Mouse (Mus musculus): ENCODE results near the gene Hacd2. TPM values are rescaled to one million over a fixed set of nuclear protein-coding genes. Genes with fewer than 3 reads are reported as not detected.

Gene Hacd2
- total and polyA plus RNA-seq, 3 experiments = 30.1 to 135 (median 50.3) TPM

DNA sequence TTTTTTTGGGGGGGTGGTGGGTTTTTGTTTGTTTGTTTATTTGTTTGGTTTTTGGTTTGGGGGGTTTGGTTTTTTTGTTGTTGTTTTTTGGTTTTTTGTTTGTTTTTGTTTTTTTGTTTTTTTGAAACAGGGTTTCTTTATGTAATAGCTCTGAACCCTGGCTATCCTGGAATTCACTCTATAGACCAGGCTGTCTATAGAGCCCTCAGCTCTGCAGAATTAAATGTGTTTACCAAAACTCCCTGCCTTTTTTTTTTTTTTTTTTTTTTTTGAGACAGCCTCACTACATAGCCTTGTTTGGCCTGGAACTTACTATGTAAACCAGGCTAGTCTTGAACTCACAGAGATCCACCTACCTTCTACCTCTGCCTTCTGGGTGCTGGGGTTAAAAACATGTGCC is 71.3 kb downstream of the Hacd2 start:
- H3K9me3 ChIP-seq (replicated peaks; ENCODE audit: low read length) = no peaks in the 10 kb centered on the region
- H3K36me3 ChIP-seq (replicated peaks in 1 of 2; ENCODE audit: control insufficient read depth in 1 of 2, insufficient read depth in 1 of 2, low read length in 1 of 2) = peaks cover 17 to 79% of the 10 kb centered on the region in 2 experiments
- no peak overlapping the region for H3K27ac ChIP-seq (ENCODE audit: insufficient read depth, low read depth)
- H3K4me3 ChIP-seq (replicated peaks in 1 of 3; ENCODE audit: low read depth in 2 of 3, low read length in 2 of 3, poor library complexity in 1 of 3) = no peak overlapping the region
- in situ Hi-C loops (cut with MboI; ENCODE audit: low pct_ligation_motif_present, low pct_unique_long_range_greater_than_20kb, low sequenced_read_pairs) = no loop called here
- no peak for DNase-seq (ENCODE audit: extremely low read depth)
- H3K4me2 ChIP-seq (ENCODE audit: insufficient read depth, low read depth, poor library complexity, severe bottlenecking) = no peak overlapping the region
- dilution Hi-C loops (cut with MboI; ENCODE audit: extremely low pct_ligation_motif_present, extremely low pct_unique_long_range_greater_than_20kb, low sequenced_read_pairs) = no loop called here
- no peak overlapping the region for H3K9ac ChIP-seq (ENCODE audit: insufficient read depth, low read depth)
- no peaks in the 10 kb centered on the region for H3K27me3 ChIP-seq (replicated peaks)
- H3K79me2 ChIP-seq (replicated peaks; ENCODE audit: control insufficient read depth, extremely low read depth, insufficient read depth, poor library complexity, severe bottlenecking) = no peaks in the 10 kb centered on the region
- H3K4me1 ChIP-seq (ENCODE audit: control insufficient read depth in 1 of 2, insufficient read depth in 2 of 2) = no peaks in the 10 kb centered on the region
- TF ChIP-seq RCOR1 (conservative IDR thresholded peaks at IDR 0.05; ENCODE audit: low read depth, low read length) = no peak
- TF ChIP-seq NRF1 (IDR thresholded peaks at IDR 0.05; ENCODE audit: low read depth, low read length) = no peak
- no peak for TF ChIP-seq ZNF384 (IDR thresholded peaks at IDR 0.05; ENCODE audit: low read depth, low read length)
- TF ChIP-seq USF2 (conservative IDR thresholded peaks at IDR 0.05; ENCODE audit: low read depth, low read length) = no peak
- TF ChIP-seq POLR2AphosphoS2 (IDR thresholded peaks at IDR 0.05; ENCODE audit: low read depth, low read length) = no peak
- no peak for TF ChIP-seq HCFC1 (IDR thresholded peaks at IDR 0.05; ENCODE audit: low read depth, low read length)

- no peak for TF ChIP-seq RCOR1 (conservative IDR thresholded peaks at IDR 0.05; ENCODE audit: low read depth, low read length)
- TF ChIP-seq MXI1 (IDR thresholded peaks at IDR 0.05; ENCODE audit: low read depth, low read length) = no peak
- no peak for TF ChIP-seq MAFK (IDR thresholded peaks at IDR 0.05; ENCODE audit: insufficient replicate concordance, low read length)
- TF ChIP-seq POLR2A (IDR thresholded peaks at IDR 0.05; ENCODE audit: low read depth, low read length) = no peak
- TF ChIP-seq MEF2A (IDR thresholded peaks at IDR 0.05; ENCODE audit: borderline replicate concordance, low read depth, low read length) = no peak
- dilution Hi-C loops (cut with MboI; ENCODE audit: extremely low pct_ligation_motif_present, extremely low pct_unique_long_range_greater_than_20kb, low sequenced_read_pairs) (no loop called here), in situ Hi-C loops (cut with MboI; ENCODE audit: low pct_ligation_motif_present, low pct_unique_long_range_greater_than_20kb, low sequenced_read_pairs) (no loop called here)
- Histone ChIP-seq H3K79me2 (replicated peaks; ENCODE audit: control insufficient read depth, extremely low read depth, insufficient read depth, poor library complexity, severe bottlenecking) (no peaks in the 10 kb centered on the region), H3K4me1 (ENCODE audit: control insufficient read depth in 1 of 2, insufficient read depth in 2 of 2) (no peaks in the 10 kb centered on the region), H3K9me3 (replicated peaks; ENCODE audit: low read length) (no peaks in the 10 kb centered on the region), H3K36me3 (replicated peaks in 1 of 2; ENCODE audit: control insufficient read depth in 1 of 2, insufficient read depth in 1 of 2, low read length in 1 of 2) (peaks cover 32 to 88% of the 10 kb centered on the region in 2 experiments), H3K27ac (ENCODE audit: insufficient read depth, low read depth) (no peak overlapping the region), H3K27me3 (replicated peaks) (no peaks in the 10 kb centered on the region), H3K9ac (ENCODE audit: insufficient read depth, low read depth) (no peak overlapping the region), H3K4me3 (replicated peaks in 1 of 3; ENCODE audit: low read depth in 2 of 3, low read length in 2 of 3, poor library complexity in 1 of 3) (no peak overlapping the region), H3K4me2 (ENCODE audit: insufficient read depth, low read depth, poor library complexity, severe bottlenecking) (no peak overlapping the region)
- no peak for DNase-seq (ENCODE audit: extremely low read depth)
Measured at GRCm38 (mm10) chr16:35097870-35098530, 75.8 kb downstream of the Hacd2 start.

- no peak for DNase-seq (ENCODE audit: extremely low read depth)
- dilution Hi-C loops (cut with MboI; ENCODE audit: extremely low pct_ligation_motif_present, extremely low pct_unique_long_range_greater_than_20kb, low sequenced_read_pairs) = no loop called here
- Histone ChIP-seq H3K4me1 (ENCODE audit: control insufficient read depth in 1 of 2, insufficient read depth in 2 of 2) (no peaks in the 10 kb centered on the region), H3K36me3 (replicated peaks in 1 of 2; ENCODE audit: control insufficient read depth in 1 of 2, insufficient read depth in 1 of 2, low read length in 1 of 2) (peaks cover 46 to 91% of the 10 kb centered on the region in 2 experiments), H3K9me3 (replicated peaks; ENCODE audit: low read length) (no peaks in the 10 kb centered on the region), H3K9ac (ENCODE audit: insufficient read depth, low read depth) (no peak overlapping the region), H3K4me3 (replicated peaks in 1 of 3; ENCODE audit: low read depth in 2 of 3, low read length in 2 of 3, poor library complexity in 1 of 3) (no peak overlapping the region), H3K4me2 (ENCODE audit: insufficient read depth, low read depth, poor library complexity, severe bottlenecking) (no peak overlapping the region), H3K79me2 (replicated peaks; ENCODE audit: control insufficient read depth, extremely low read depth, insufficient read depth, poor library complexity, severe bottlenecking) (no peaks in the 10 kb centered on the region), H3K27ac (ENCODE audit: insufficient read depth, low read depth) (no peak overlapping the region), H3K27me3 (replicated peaks) (no peaks in the 10 kb centered on the region)
- in situ Hi-C loops (cut with MboI; ENCODE audit: low pct_ligation_motif_present, low pct_unique_long_range_greater_than_20kb, low sequenced_read_pairs) = no loop called here
- TF ChIP-seq JUND (conservative IDR thresholded peaks at IDR 0.05; ENCODE audit: low read depth, low read length) (no peak), RAD21 (IDR thresholded peaks at IDR 0.05; ENCODE audit: low read depth, low read length) (no peak), USF2 (conservative IDR thresholded peaks at IDR 0.05; ENCODE audit: low read depth, low read length) (no peak), MAZ (IDR thresholded peaks at IDR 0.05; ENCODE audit: low read depth, low read length) (no peak), CTCF (conservative IDR thresholded peaks at IDR 0.05 in 1 of 2, IDR thresholded peaks at IDR 0.05 in 1 of 2; ENCODE audit: low read depth in 2 of 2, low read length in 2 of 2) (no peak), TBP (conservative IDR thresholded peaks at IDR 0.05; ENCODE audit: low read depth, low read length) (no peak), NELFE (IDR thresholded peaks at IDR 0.05; ENCODE audit: low read depth, low read length) (no peak), MEF2A (IDR thresholded peaks at IDR 0.05; ENCODE audit: borderline replicate concordance, low read depth, low read length) (no peak), KAT2A (IDR thresholded peaks at IDR 0.05; ENCODE audit: insufficient replicate concordance, low read length) (no peak), GABPA (IDR thresholded peaks at IDR 0.05; ENCODE audit: insufficient replicate concordance, low read depth, low read length) (no peak), ZMIZ1 (IDR thresholded peaks at IDR 0.05; ENCODE audit: low read depth, low read length) (no peak), POLR2AphosphoS2 (IDR thresholded peaks at IDR 0.05; ENCODE audit: low read depth, low read length) (no peak), TCF12 (IDR thresholded peaks at IDR 0.05; ENCODE audit: low read depth, low read length) (no peak)
Measured at GRCm38 (mm10) chr16:35101751-35102420, 79.7 kb downstream of the Hacd2 start.

All from CH12.LX (cell line).